Mouse (Mus musculus) CH12.LX (cell line): Measurements from ENCODE around the gene Tk1. TPM values are rescaled to one million over a fixed set of nuclear protein-coding genes. Genes with fewer than 3 reads are reported as not detected.

Experiments
- DNase-seq: peaks from one replicate; pipeline ENCODE4 v3.0.0-alpha.2; 2013; ENCODE audit errors: extremely low read depth
- H3K27ac ChIP-seq: 2 replicates; pipeline ENCODE4 v1.5.1; 2012; ENCODE audit warnings: low read depth, mild to moderate bottlenecking, control low read depth, moderate library complexity; ENCODE audit not compliant: insufficient read depth
- H3K27me3 ChIP-seq: replicated peaks from 2 replicates; pipeline ENCODE3; 2012; ENCODE audit warnings: inconsistent platforms
- H3K36me3 ChIP-seq, 2 experiments: replicated peaks in 1 of 2; 2 replicates each; pipeline versions ENCODE3 to v1.6.1; 2012; ENCODE audit warnings: inconsistent platforms in 1 of 2, low read length in 1 of 2, mild to moderate bottlenecking in 1 of 2, mixed read lengths in 1 of 2, moderate library complexity in 1 of 2; ENCODE audit not compliant: control insufficient read depth in 1 of 2, insufficient read depth in 1 of 2
- H3K4me1 ChIP-seq, 2 experiments: 2 replicates each; pipeline ENCODE4 v1.6.1; 2012; ENCODE audit warnings: inconsistent platforms in 1 of 2, moderate library complexity in 1 of 2; ENCODE audit not compliant: insufficient read depth in 2 of 2, control insufficient read depth in 1 of 2
- H3K4me2 ChIP-seq: 2 replicates; pipeline ENCODE4 v1.6.1; 2012; ENCODE audit warnings: low read depth, mild to moderate bottlenecking, control low read depth; ENCODE audit not compliant: poor library complexity, insufficient read depth, severe bottlenecking
- H3K4me3 ChIP-seq, 3 experiments: fragments of 150-350 bp in 1 of 3; sonication (generic) in 1 of 3; replicated peaks in 1 of 3; 2 replicates each; pipeline versions ENCODE3 to v1.5.1; 2011 to 2012; ENCODE audit warnings: low read depth in 2 of 3, low read length in 2 of 3, mild to moderate bottlenecking in 2 of 3, moderate library complexity in 2 of 3, control low read depth in 1 of 3, improper control_type of control experiment in 1 of 3, inconsistent platforms in 1 of 3, mixed read lengths in 1 of 3; ENCODE audit not compliant: poor library complexity in 1 of 3
- H3K79me2 ChIP-seq: replicated peaks from 2 replicates; pipeline ENCODE4 v1.6.1; 2012; ENCODE audit warnings: mild to moderate bottlenecking, moderate library complexity; ENCODE audit not compliant: control insufficient read depth, poor library complexity, insufficient read depth, severe bottlenecking; ENCODE audit errors: extremely low read depth
- H3K9ac ChIP-seq: 2 replicates; pipeline ENCODE4 v1.6.1; 2012; ENCODE audit warnings: low read depth, mild to moderate bottlenecking, control low read depth, moderate library complexity; ENCODE audit not compliant: insufficient read depth
- H3K9me3 ChIP-seq: replicated peaks from 2 replicates; pipeline ENCODE3; 2012; ENCODE audit warnings: low read length, inconsistent platforms, mixed read lengths
- BHLHE40 ChIP-seq: IDR thresholded peaks from 2 replicates; pipeline ENCODE4 v1.6.1; 2011; ENCODE audit warnings: mild to moderate bottlenecking, low read depth, low read length, improper control_type of control experiment
- CHD2 ChIP-seq: IDR thresholded peaks from 2 replicates; pipeline ENCODE4 v1.6.1; 2011; ENCODE audit warnings: low read length, improper control_type of control experiment
- CTCF ChIP-seq, 2 experiments: IDR thresholded peaks in 1 of 2; conservative IDR thresholded peaks in 1 of 2; 2 replicates each; pipeline ENCODE4 v1.5.1; 2011 to 2012; ENCODE audit warnings: low read depth in 2 of 2, low read length in 2 of 2, improper control_type of control experiment in 1 of 2, inconsistent platforms in 1 of 2, mild to moderate bottlenecking in 1 of 2, moderate library complexity in 1 of 2
- ELF1 ChIP-seq: IDR thresholded peaks from 2 replicates; pipeline ENCODE4 v1.6.1; 2014; ENCODE audit warnings: low read depth, mild to moderate bottlenecking, inconsistent platforms, low read length, improper control_type of control experiment
- ETS1 ChIP-seq: conservative IDR thresholded peaks from 2 replicates; pipeline ENCODE4 v1.6.1; 2012; ENCODE audit warnings: low read depth, mild to moderate bottlenecking, inconsistent platforms, low read length, improper control_type of control experiment, moderate library complexity
- JUN ChIP-seq: IDR thresholded peaks from 2 replicates; pipeline ENCODE4 v1.6.1; 2011; ENCODE audit warnings: low read depth, mild to moderate bottlenecking, low read length, improper control_type of control experiment, moderate library complexity; ENCODE audit not compliant: insufficient read depth
- MAFK ChIP-seq: IDR thresholded peaks from 2 replicates; pipeline ENCODE4 v1.6.1; 2011; ENCODE audit warnings: low read length, improper control_type of control experiment; ENCODE audit not compliant: insufficient replicate concordance
- MAZ ChIP-seq: IDR thresholded peaks from 2 replicates; pipeline ENCODE4 v1.6.1; 2012; ENCODE audit warnings: low read depth, mild to moderate bottlenecking, inconsistent platforms, low read length, improper control_type of control experiment, moderate library complexity
- MXI1 ChIP-seq: IDR thresholded peaks from 2 replicates; pipeline ENCODE4 v1.6.1; 2011; ENCODE audit warnings: mild to moderate bottlenecking, low read depth, low read length, improper control_type of control experiment
- MYC ChIP-seq: IDR thresholded peaks from 2 replicates; pipeline ENCODE4 v1.6.1; 2011; ENCODE audit warnings: low read depth, mild to moderate bottlenecking, improper control_type of control experiment, low read length
- NELFE ChIP-seq: IDR thresholded peaks from 2 replicates; pipeline ENCODE4 v1.6.1; 2011; ENCODE audit warnings: low read depth, low read length, improper control_type of control experiment
- NRF1 ChIP-seq: IDR thresholded peaks from 2 replicates; pipeline ENCODE4 v1.6.1; 2014; ENCODE audit warnings: low read depth, mild to moderate bottlenecking, inconsistent platforms, low read length, improper control_type of control experiment, moderate library complexity
- POLR2A ChIP-seq: IDR thresholded peaks from 2 replicates; pipeline ENCODE4 v1.6.1; 2011; ENCODE audit warnings: low read depth, mild to moderate bottlenecking, improper control_type of control experiment, low read length
- RAD21 ChIP-seq: IDR thresholded peaks from 2 replicates; pipeline ENCODE4 v1.6.1; 2011; ENCODE audit warnings: low read depth, mild to moderate bottlenecking, low read length, improper control_type of control experiment, moderate library complexity
- SMC3 ChIP-seq: IDR thresholded peaks from 2 replicates; pipeline ENCODE4 v1.6.1; 2011; ENCODE audit warnings: low read depth, low read length, improper control_type of control experiment
- TBP ChIP-seq: conservative IDR thresholded peaks from 2 replicates; pipeline ENCODE4 v1.6.1; 2011; ENCODE audit warnings: low read depth, low read length, improper control_type of control experiment
- UBTF ChIP-seq: IDR thresholded peaks from 2 replicates; pipeline ENCODE4 v1.6.1; 2012; ENCODE audit warnings: low read depth, mild to moderate bottlenecking, inconsistent platforms, low read length, improper control_type of control experiment, moderate library complexity
- USF2 ChIP-seq: conservative IDR thresholded peaks from 2 replicates; pipeline ENCODE4 v1.6.1; 2011; ENCODE audit warnings: low read depth, low read length, improper control_type of control experiment
- ZMIZ1 ChIP-seq: IDR thresholded peaks from 2 replicates; pipeline ENCODE4 v1.6.1; 2012; ENCODE audit warnings: low read depth, mild to moderate bottlenecking, inconsistent platforms, low read length, improper control_type of control experiment
- dilution Hi-C: fragments of 300-500 bp; cut with MboI; formaldehyde crosslinking; loops from 2 replicates; pipeline ENCODE4 v1.14.3; 2020; ENCODE audit warnings: low sequenced_read_pairs; ENCODE audit not compliant: extremely low pct_unique_long_range_greater_than_20kb, extremely low pct_ligation_motif_present
- in situ Hi-C: fragments of 300-500 bp; cut with MboI; formaldehyde crosslinking; loops from 3 replicates; pipeline ENCODE4 v1.14.3; 2019; ENCODE audit warnings: low sequenced_read_pairs, low pct_ligation_motif_present, low pct_unique_long_range_greater_than_20kb, mixed read lengths
- polyA plus RNA-seq: library from polyadenylated mRNA; unstranded; fragments of >175 nt; gene quantifications from 2 replicates; pipeline ENCODE4 v1.2.1, GENCODE M21; 2012; ENCODE audit warnings: low read depth; ENCODE audit not compliant: insufficient read length
- total RNA-seq, 2 experiments: library from RNA; depleted of rRNA; stranded (reverse); fragments of 300-350 nt in 1 of 2; fragments of >200 nt in 1 of 2; gene quantifications; 2 replicates each; pipeline ENCODE4 v1.2.3; 2012 to 2014

Gene Tk1
- total and polyA plus RNA-seq, 3 experiments, result 146 to 235 (median 179) TPM

GRCm38 (mm10) chr11:117846640-117847039 lies 20.7 kb upstream of the Tk1 start:
- DNase-seq, result no peak
- H3K79me2 ChIP-seq, result peaks cover 25% of the 10 kb centered on the region
- dilution Hi-C loops (no loop called here), in situ Hi-C loops (no loop called here)
- TF ChIP-seq TBP (no peak), RAD21 (peak; percentile 35), SMC3 (peak; percentile 49), CTCF (conservative IDR thresholded peaks at IDR 0.05 in 1 of 2, IDR thresholded peaks at IDR 0.05 in 1 of 2; ENCODE audit: low read depth in 2 of 2, low read length in 2 of 2) (peak; percentile 26 to 63; a peak in 3 of 4 replicates)
- no peak overlapping the region for H3K9ac ChIP-seq
- H3K27ac ChIP-seq, result no peak overlapping the region
- peaks cover 1 to 10% of the 10 kb centered on the region in 2 experiments for H3K36me3 ChIP-seq
- H3K4me3 ChIP-seq, result no peak overlapping the region
- no peaks in the 10 kb centered on the region for H3K27me3 ChIP-seq
- peaks cover 17 to 39% of the 10 kb centered on the region in 2 experiments for H3K4me1 ChIP-seq
- no peak overlapping the region for H3K4me2 ChIP-seq
- no peaks in the 10 kb centered on the region for H3K9me3 ChIP-seq

- no peak overlapping the region for H3K4me2 ChIP-seq
- dilution Hi-C loops, result no loop called here
- H3K4me3 ChIP-seq, result no peak overlapping the region
- H3K27ac ChIP-seq, result no peak overlapping the region
- H3K9ac ChIP-seq, result no peak overlapping the region
- TF ChIP-seq CHD2, result no peak
- no peak for TF ChIP-seq UBTF
- TF ChIP-seq ZMIZ1, result no peak
- no peak for TF ChIP-seq JUN
- no peak for TF ChIP-seq MAZ
- TF ChIP-seq RAD21, result no peak
- TF ChIP-seq POLR2A, result no peak
- no peak for TF ChIP-seq USF2
- TF ChIP-seq MYC, result no peak
- TF ChIP-seq NELFE, result no peak
- no peak for TF ChIP-seq SMC3
- no peak for TF ChIP-seq MXI1
- no peak for TF ChIP-seq ETS1
- peaks cover 17 to 36% of the 10 kb centered on the region in 2 experiments for H3K4me1 ChIP-seq
- peaks cover 15% of the 10 kb centered on the region for H3K79me2 ChIP-seq
- DNase-seq, result no peak
- in situ Hi-C loops, result no loop called here
- peaks cover 0 to 4% of the 10 kb centered on the region in 2 experiments for H3K36me3 ChIP-seq
- no peaks in the 10 kb centered on the region for H3K27me3 ChIP-seq
- no peaks in the 10 kb centered on the region for H3K9me3 ChIP-seq
Observed at GRCm38 (mm10) chr11:117845651-117846050, 19.8 kb upstream of the Tk1 start.

GRCm38 (mm10) chr11:117844997-117845396 lies 19.1 kb upstream of the Tk1 start:
- dilution Hi-C loops, result no loop called here
- DNase-seq, result no peak
- in situ Hi-C loops, result no loop called here

More at GRCm38 (mm10) chr11:117844997-117845396, 19.1 kb upstream of the Tk1 start:
- Histone ChIP-seq H3K27me3 (no peaks in the 10 kb centered on the region), H3K4me3 (no peak overlapping the region), H3K9ac (no peak overlapping the region), H3K79me2 (peaks cover 8% of the 10 kb centered on the region), H3K4me1 (peaks cover 13 to 30% of the 10 kb centered on the region in 2 experiments), H3K9me3 (no peaks in the 10 kb centered on the region), H3K27ac (no peak overlapping the region), H3K36me3 (no peaks in the 10 kb centered on the region), H3K4me2 (no peak overlapping the region)
- TF ChIP-seq MAZ (no peak), MAFK (no peak), ELF1 (no peak), JUN (no peak), ETS1 (no peak), SMC3 (no peak), BHLHE40 (no peak), NRF1 (no peak)
